20 mouse cellular contexts compared by ENCODE assay signal in genomic region chr4:58963271-58963670, GRCm38 (mm10). TPM values are rescaled to one million over a fixed set of nuclear protein-coding genes. Genes with fewer than 3 reads are reported as not detected.
"Had no signal": no experiment of that assay in that cellular context is flagged by ENCODE, and none has a peak within 500 bp of the region (broad histone marks: within the 10 kb centered on the region; RNA-seq: fewer than 3 reads in every experiment).

No protein-coding gene starts in this region.

- H3K4me2 ChIP-seq: neural tube, embryonic 13.5 days; neural tube, embryonic 15.5 days; stomach, embryonic 15.5 days had no signal

- H3K36me3 ChIP-seq: neural tube, embryonic 13.5 days; neural tube, embryonic 15.5 days; stomach, embryonic 15.5 days had no signal

- DNase-seq: retina, postnatal 1 day; right cerebral cortex, adult 18-20 months; right cerebral cortex, postnatal 14 days; right cerebral cortex, postnatal 25 days; right cerebral cortex, postnatal 4 days; spleen, adult 18-20 months; thymus, adult 18-20 months; thymus, adult 2 months; thymus, postnatal 14 days; thymus, postnatal 25 days; thymus, postnatal 36 days; thymus, postnatal 4 days had no signal

- H3K9ac ChIP-seq: neural tube, embryonic 13.5 days; neural tube, embryonic 15.5 days; stomach, embryonic 15.5 days had no signal

- H3K4me1 ChIP-seq: neural tube, embryonic 13.5 days; neural tube, embryonic 15.5 days; stomach, embryonic 15.5 days had no signal

- H3K9me3 ChIP-seq: neural tube, embryonic 13.5 days; neural tube, embryonic 15.5 days; stomach, embryonic 15.5 days had no signal

- H3K27me3 ChIP-seq: neural tube, embryonic 13.5 days; neural tube, embryonic 15.5 days; stomach, embryonic 15.5 days had no signal

- H3K4me3 ChIP-seq: neural tube, embryonic 13.5 days; neural tube, embryonic 15.5 days; stomach, embryonic 15.5 days had no signal

- H3K27ac ChIP-seq: neural tube, embryonic 13.5 days; neural tube, embryonic 15.5 days; stomach, embryonic 15.5 days; stomach, postnatal 0 days had no signal

RNA-seq across cellular contexts. Expression of gene Zkscan16, which starts 19.8 kb away (rescaled TPM):
- polyA plus RNA-seq: small intestine, adult 2 months had no signal

RNA-seq across cellular contexts. Expression of gene Gm20503, which starts 39.7 kb away (rescaled TPM):
- polyA plus RNA-seq: spleen, adult 2 months; testis, adult 2 months; thymus, adult 2 months; urinary bladder, adult 2 months had no signal
